Mouse (Mus musculus): ENCODE measurements around the gene Hebp2. TPM values are rescaled to one million over a fixed set of nuclear protein-coding genes. Genes with fewer than 3 reads are reported as not detected.
"Not testable (repeated sequence)": the region's sequence is repeated elsewhere in the genome, so short reads cannot be mapped to it uniquely, and the experiment has no call there.

Gene Hebp2
- total RNA-seq (2014; rRNA removed) (5.8 and 5.9 TPM in 2 replicates), polyA plus RNA-seq (2015; fragmentation: Nextera tagmentation; extraction: Ambion mirVana) (10.1 and 10.4 TPM in 2 replicates)

- TF ChIP-seq CTCF (IDR thresholded peaks at IDR 0.05) = peak; percentile 84
- DNase-seq (ENCODE audit: low spot score) (peak; percentile 85), ATAC-seq (ENCODE audit: low FRiP score) (peak; percentile 79)
- no peaks in the 10 kb centered on the region for H3K4me1 ChIP-seq (ENCODE audit: insufficient read depth, low read length)
- no peaks in the 10 kb centered on the region for H3K9me3 ChIP-seq (ENCODE audit: low read length)
- H3K9ac ChIP-seq (replicated peaks; ENCODE audit: low read length, poor library complexity, severe bottlenecking) = peak within 1 kb of the TSS; percentile 70
- peak within 1 kb of the TSS; percentile 62 for H3K4me3 ChIP-seq (ENCODE audit: low read depth, low read length)
- no peaks in the 10 kb centered on the region for H3K27me3 ChIP-seq (ENCODE audit: insufficient read depth, low read length)
- H3K36me3 ChIP-seq (ENCODE audit: insufficient read depth, low read length) = no peaks in the 10 kb centered on the region
- WGBS = under 1% methylated on average over 22 of the region's 22 CpGs
- H3K27ac ChIP-seq (ENCODE audit: low read depth, low read length) = no peak within 1 kb of the TSS; the same call in 1 of the 2 replicates
- peak within 1 kb of the TSS; percentile 96 for H3K4me2 ChIP-seq (ENCODE audit: low read depth, low read length, poor library complexity, severe bottlenecking)
These were observed at the start of gene Hebp2 for GRCm38 (mm10) chr10:18545813-18546235. Gene Hebp2 (minus strand): TSS chr10:18546076.

GRCm38 (mm10) chr10:18589455-18589854 is 43.6 kb upstream of the Hebp2 start:
- Histone ChIP-seq H3K4me2 (ENCODE audit: low read depth, low read length, poor library complexity, severe bottlenecking) (no peak overlapping the region), H3K4me1 (ENCODE audit: insufficient read depth, low read length) (no peaks in the 10 kb centered on the region), H3K9ac (replicated peaks; ENCODE audit: low read length, poor library complexity, severe bottlenecking) (no peak overlapping the region), H3K9me3 (ENCODE audit: low read length) (no peaks in the 10 kb centered on the region), H3K4me3 (ENCODE audit: low read depth, low read length) (no peak overlapping the region), H3K36me3 (ENCODE audit: insufficient read depth, low read length) (peaks cover 26% of the 10 kb centered on the region), H3K27me3 (ENCODE audit: insufficient read depth, low read length) (no peaks in the 10 kb centered on the region), H3K27ac (ENCODE audit: low read depth, low read length) (no peak overlapping the region)
- DNase-seq (ENCODE audit: low spot score) (no peak), ATAC-seq (ENCODE audit: low FRiP score) (no peak)
- 92% methylated on average over 5 of the region's 5 CpGs for WGBS
- TF ChIP-seq CTCF (IDR thresholded peaks at IDR 0.05) = no peak

- Histone ChIP-seq H3K4me1 (ENCODE audit: insufficient read depth, low read length) (no peaks in the 10 kb centered on the region), H3K36me3 (ENCODE audit: insufficient read depth, low read length) (peaks cover 6% of the 10 kb centered on the region; the same call in 1 of the 2 replicates), H3K9me3 (ENCODE audit: low read length) (no peaks in the 10 kb centered on the region), H3K9ac (replicated peaks; ENCODE audit: low read length, poor library complexity, severe bottlenecking) (no peak overlapping the region), H3K4me2 (ENCODE audit: low read depth, low read length, poor library complexity, severe bottlenecking) (no peak overlapping the region), H3K4me3 (ENCODE audit: low read depth, low read length) (no peak overlapping the region), H3K27me3 (ENCODE audit: insufficient read depth, low read length) (no peaks in the 10 kb centered on the region), H3K27ac (ENCODE audit: low read depth, low read length) (no peak overlapping the region)
- ATAC-seq (ENCODE audit: low FRiP score) (no peak), DNase-seq (ENCODE audit: low spot score) (no peak)
- no peak for TF ChIP-seq CTCF (IDR thresholded peaks at IDR 0.05)
- WGBS = 9% methylated on average over 7 of the region's 7 CpGs
These were observed 38.3 kb upstream of the Hebp2 start for GRCm38 (mm10) chr10:18584188-18584587.

GRCm38 (mm10) chr10:18572581-18572980 is 26.7 kb upstream of the Hebp2 start:
- Histone ChIP-seq H3K9ac (replicated peaks; ENCODE audit: low read length, poor library complexity, severe bottlenecking) (no peak overlapping the region), H3K36me3 (ENCODE audit: insufficient read depth, low read length) (no peaks in the 10 kb centered on the region), H3K9me3 (ENCODE audit: low read length) (no peaks in the 10 kb centered on the region), H3K4me1 (ENCODE audit: insufficient read depth, low read length) (no peaks in the 10 kb centered on the region), H3K27me3 (ENCODE audit: insufficient read depth, low read length) (no peaks in the 10 kb centered on the region), H3K27ac (ENCODE audit: low read depth, low read length) (no peak overlapping the region), H3K4me2 (ENCODE audit: low read depth, low read length, poor library complexity, severe bottlenecking) (no peak overlapping the region), H3K4me3 (ENCODE audit: low read depth, low read length) (no peak overlapping the region)
- WGBS = 53% methylated on average over 2 of the region's 2 CpGs
- ATAC-seq (ENCODE audit: low FRiP score) (no peak), DNase-seq (ENCODE audit: low spot score) (no peak)
- peak; percentile 50 for TF ChIP-seq CTCF (IDR thresholded peaks at IDR 0.05)

GRCm38 (mm10) chr10:18562940-18563339 is 17.1 kb upstream of the Hebp2 start:
- Histone ChIP-seq H3K27me3 (ENCODE audit: insufficient read depth, low read length) (no peaks in the 10 kb centered on the region), H3K9ac (replicated peaks; ENCODE audit: low read length, poor library complexity, severe bottlenecking) (no peak overlapping the region), H3K9me3 (ENCODE audit: low read length) (no peaks in the 10 kb centered on the region), H3K36me3 (ENCODE audit: insufficient read depth, low read length) (no peaks in the 10 kb centered on the region), H3K4me1 (ENCODE audit: insufficient read depth, low read length) (no peaks in the 10 kb centered on the region), H3K27ac (ENCODE audit: low read depth, low read length) (no peak overlapping the region), H3K4me3 (ENCODE audit: low read depth, low read length) (no peak overlapping the region), H3K4me2 (ENCODE audit: low read depth, low read length, poor library complexity, severe bottlenecking) (no peak overlapping the region)
- DNase-seq (ENCODE audit: low spot score) (peak; percentile 48), ATAC-seq (ENCODE audit: low FRiP score) (no peak)
- 5% methylated on average over 4 of the region's 4 CpGs for WGBS
- TF ChIP-seq CTCF (IDR thresholded peaks at IDR 0.05) = peak; percentile 79

- WGBS = 48% methylated on average over 5 of the region's 5 CpGs
- Histone ChIP-seq H3K4me1 (ENCODE audit: insufficient read depth, low read length) (no peaks in the 10 kb centered on the region), H3K4me3 (ENCODE audit: low read depth, low read length) (no peak overlapping the region), H3K27me3 (ENCODE audit: insufficient read depth, low read length) (no peaks in the 10 kb centered on the region), H3K4me2 (ENCODE audit: low read depth, low read length, poor library complexity, severe bottlenecking) (no peak overlapping the region), H3K27ac (ENCODE audit: low read depth, low read length) (no peak overlapping the region), H3K9me3 (ENCODE audit: low read length) (no peaks in the 10 kb centered on the region), H3K36me3 (ENCODE audit: insufficient read depth, low read length) (no peaks in the 10 kb centered on the region), H3K9ac (replicated peaks; ENCODE audit: low read length, poor library complexity, severe bottlenecking) (no peak overlapping the region)
- peak; percentile 8; the same call in 1 of the 2 replicates for TF ChIP-seq CTCF (IDR thresholded peaks at IDR 0.05)
- ATAC-seq (ENCODE audit: low FRiP score) (no peak), DNase-seq (ENCODE audit: low spot score) (no peak)
These were observed 15.6 kb upstream of the Hebp2 start for GRCm38 (mm10) chr10:18561445-18561844.

- ATAC-seq (ENCODE audit: low FRiP score); H3K9me3 ChIP-seq (ENCODE audit: low read length): not testable (repeated sequence)
- 86% methylated on average over 9 of the region's 9 CpGs for WGBS
These were observed 13.2 kb upstream of the Hebp2 start for GRCm38 (mm10) chr10:18559076-18559475.

More at GRCm38 (mm10) chr10:18559076-18559475, 13.2 kb upstream of the Hebp2 start:
- H3K36me3 ChIP-seq (ENCODE audit: insufficient read depth, low read length); DNase-seq (ENCODE audit: low spot score); H3K4me2 ChIP-seq (ENCODE audit: low read depth, low read length, poor library complexity, severe bottlenecking); H3K4me3 ChIP-seq (ENCODE audit: low read depth, low read length); H3K27me3 ChIP-seq (ENCODE audit: insufficient read depth, low read length); H3K9ac ChIP-seq (replicated peaks; ENCODE audit: low read length, poor library complexity, severe bottlenecking); H3K4me1 ChIP-seq (ENCODE audit: insufficient read depth, low read length); H3K27ac ChIP-seq (ENCODE audit: low read depth, low read length): not testable (repeated sequence)

Data from midbrain, postnatal 0 days (tissue).